Mouse (Mus musculus) gastrocnemius, adult 2 months (tissue): ENCODE data around the gene Zfp688. TPM values are rescaled to one million over a fixed set of nuclear protein-coding genes. Genes with fewer than 3 reads are reported as not detected.
"Not testable (repeated sequence)": the region's sequence is repeated elsewhere in the genome, so short reads cannot be mapped to it uniquely, and the experiment has no call there.

Experiments used
- DNase-seq: peaks from one replicate; pipeline ENCODE4 v3.0.0; 2022
- H3K27ac ChIP-seq: fragments of 200-600 bp; 2 replicates; pipeline ENCODE4 v1.8.1; 2022; ENCODE audit warnings: mild to moderate bottlenecking
- H3K4me3 ChIP-seq: fragments of 200-600 bp; 2 replicates; pipeline ENCODE4 v1.8.1; 2022; ENCODE audit warnings: mild to moderate bottlenecking, moderate library complexity
- CTCF ChIP-seq: fragments of 200-600 bp; IDR thresholded peaks from 2 replicates; pipeline ENCODE4 v1.8.1; 2022; ENCODE audit warnings: antibody characterized with exemption, mild to moderate bottlenecking, moderate library complexity
- intact Hi-C: fragments of 180-260 bp; cut with DNase I; formaldehyde crosslinking; loops from one replicate; pipeline ENCODE4 v1.15.1; 2025
- long read RNA-seq, 2 experiments: library from polyadenylated mRNA; stranded (forward); transcript quantifications; one replicate each; pipeline ENCODE4 v2.0.0; 2021
- total RNA-seq, 2 experiments: library from RNA; stranded (reverse); gene quantifications; 2 replicates each; pipeline ENCODE4 v1.2.3; 2021

Zfp688 gene
- total RNA-seq, result 1 to 10 TPM; 1.5 to 2.1 TPM
- long read RNA-seq, experiment 1, partial matches to known transcripts, result 0 of 2 reads
- long read RNA-seq, experiment 1, other reads (novel, unspliced or antisense), result 0 of 2 reads
- long read RNA-seq, experiment 2, partial matches to known transcripts, result 0 of 3 reads
- long read RNA-seq, experiment 2, other reads (novel, unspliced or antisense), result 1 of 3 reads

GRCm38 (mm10) chr7:127421388-127422191 lies at the start of gene Zfp688:
Gene Zfp688, minus strand, starts transcription at chr7:127422068.
- intact Hi-C loops, result no loop called here
- peak within 1 kb of the TSS; percentile 88 for H3K4me3 ChIP-seq
- peak within 1 kb of the TSS; percentile 90 for H3K27ac ChIP-seq
- TF ChIP-seq CTCF, result peak; percentile 14
- DNase-seq, result peak; percentile 97

DNA sequence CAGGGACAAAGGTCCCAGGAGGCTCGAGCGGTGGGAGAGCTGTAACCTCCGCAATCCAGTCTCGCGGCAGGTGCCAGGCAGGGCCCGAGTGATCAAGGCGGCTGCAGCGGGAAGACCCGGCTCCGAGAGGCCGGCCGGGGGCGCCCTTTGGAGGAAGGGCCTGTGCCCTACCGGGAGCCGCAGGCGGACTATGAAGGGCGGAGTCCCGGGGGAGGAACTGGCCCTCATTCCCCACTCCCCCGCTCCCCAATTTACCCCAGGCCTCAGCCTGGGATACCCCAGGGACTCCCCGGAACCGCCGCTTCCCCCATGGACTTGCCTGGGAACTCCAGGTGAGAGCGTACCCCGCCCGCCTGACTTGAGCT lies 49.8 kb upstream of the Zfp688 start:
- peak; percentile 78 for DNase-seq
- TF ChIP-seq CTCF, result peak; percentile 26
- H3K27ac ChIP-seq, result peak overlapping the region; percentile 98
- peak overlapping the region; percentile 84 for H3K4me3 ChIP-seq
- intact Hi-C loops, result loop anchor here (10.0 kb wide), 1 partner anchor 107 kb away; no protein-coding TSS in a partner anchor

DNA sequence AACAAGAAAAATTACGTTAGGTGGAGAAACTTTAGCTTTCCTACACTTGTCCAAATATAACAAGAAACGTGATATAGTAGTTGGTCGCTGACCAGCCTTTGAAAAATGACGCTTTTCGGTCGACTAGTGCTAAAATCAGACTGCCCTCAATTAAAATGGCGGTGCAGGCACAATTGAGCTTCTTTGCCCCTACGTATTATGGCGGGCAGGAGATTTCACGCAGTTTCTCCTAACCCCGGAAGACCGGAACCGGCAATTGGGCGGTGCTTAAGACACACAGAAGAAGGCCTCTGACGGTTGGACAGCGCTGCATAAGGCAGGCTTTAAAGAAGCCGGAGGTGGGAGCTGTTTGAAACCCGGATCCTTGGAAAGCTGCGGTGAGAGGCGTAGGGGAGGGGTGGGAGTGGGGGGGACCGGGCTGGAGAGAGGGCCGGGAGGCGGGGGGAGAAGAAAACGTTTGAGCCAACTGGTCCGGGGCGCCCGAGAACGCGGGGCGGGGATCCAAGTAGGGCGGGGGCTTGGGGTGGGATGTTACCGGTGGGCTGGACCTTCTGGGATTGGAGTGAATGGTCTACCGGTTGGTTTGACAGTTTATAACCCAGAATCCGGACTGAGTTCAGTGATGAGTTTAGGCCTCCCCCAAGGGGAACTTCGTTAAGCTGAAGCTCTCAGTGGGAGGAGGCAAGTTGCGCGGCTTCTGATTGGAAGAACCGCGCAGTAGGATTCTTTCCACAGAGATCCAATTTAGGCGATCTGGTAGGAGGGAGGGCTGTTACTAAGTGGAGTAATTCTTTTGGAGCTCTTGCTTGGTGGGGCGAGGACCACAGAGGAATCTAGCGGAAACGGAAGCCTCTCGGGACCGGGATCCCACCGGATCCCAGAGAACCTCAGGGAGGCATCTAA lies 49.1 kb upstream of the Zfp688 start:
- peak overlapping the region; percentile 98 for H3K27ac ChIP-seq
- intact Hi-C loops, result loop anchor here (10.0 kb wide), 1 partner anchor 106 kb away; no protein-coding TSS in a partner anchor
- peak overlapping the region; percentile 84 for H3K4me3 ChIP-seq
- DNase-seq, result peak; percentile 94
- TF ChIP-seq CTCF, result no peak

- DNase-seq, result no peak
These were observed 48.3 kb upstream of the Zfp688 start for GRCm38 (mm10) chr7:127470011-127470715.

GRCm38 (mm10) chr7:127466606-127467005 lies 44.7 kb upstream of the Zfp688 start:
- Histone ChIP-seq H3K27ac (no peak overlapping the region), H3K4me3 (no peak overlapping the region)
- intact Hi-C loops, result loop anchor here (5.0 kb wide), 1 partner anchor 54 kb away; no protein-coding TSS in a partner anchor
- TF ChIP-seq CTCF, result no peak
- no peak for DNase-seq

More at GRCm38 (mm10) chr7:127470011-127470715, 48.3 kb upstream of the Zfp688 start:
- no peak for TF ChIP-seq CTCF
- intact Hi-C loops, result loop anchor here (10.0 kb wide), 1 partner anchor 105 kb away; no protein-coding TSS in a partner anchor
- Histone ChIP-seq H3K27ac (peak overlapping the region; percentile 98), H3K4me3 (peak overlapping the region; percentile 84)

DNA sequence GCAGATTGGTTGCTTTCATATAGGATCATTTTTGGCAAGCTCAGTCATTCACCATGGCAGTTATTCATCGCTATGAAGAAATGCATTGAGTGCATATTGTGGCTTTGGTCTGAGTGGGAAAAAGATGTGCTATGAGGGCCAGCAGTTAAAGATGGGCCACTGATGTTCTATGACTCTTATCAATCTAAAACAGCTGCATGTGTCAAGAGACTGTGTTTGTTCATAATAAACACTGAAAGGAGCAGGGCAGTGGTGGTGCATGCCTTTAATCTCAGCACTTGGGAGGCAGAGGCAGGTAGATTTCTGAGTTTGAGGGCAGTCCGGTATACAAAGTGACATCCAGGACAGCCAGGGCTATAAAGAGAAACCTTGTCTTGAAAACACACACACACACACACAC lies 43.8 kb upstream of the Zfp688 start:
- DNase-seq, H3K27ac ChIP-seq, H3K4me3 ChIP-seq: not testable (repeated sequence)
- intact Hi-C loops, result loop anchor here (5.0 kb wide), 1 partner anchor 53 kb away; no protein-coding TSS in a partner anchor

DNA sequence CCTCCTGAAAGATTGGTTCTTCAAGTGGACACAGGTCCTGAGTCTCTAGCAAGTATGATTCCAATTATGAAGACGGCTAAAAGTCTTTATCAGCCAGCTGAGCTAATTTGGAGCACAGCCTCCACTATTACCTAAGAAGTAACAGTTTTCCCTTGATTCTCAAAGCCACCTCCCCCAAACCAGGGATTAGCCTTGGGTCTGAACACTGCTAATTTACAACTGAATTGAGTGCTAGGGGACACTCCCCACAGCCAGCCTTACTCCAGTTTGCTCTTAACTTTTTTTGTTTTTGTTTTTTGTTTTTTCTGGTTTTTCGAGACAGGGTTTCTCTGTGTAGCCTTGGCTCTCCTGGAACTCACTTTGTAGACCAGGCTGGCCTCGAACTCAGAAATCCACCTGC lies 43.3 kb upstream of the Zfp688 start:
- no peak for TF ChIP-seq CTCF
- intact Hi-C loops, result loop anchor here (5.0 kb wide), 1 partner anchor 53 kb away; no protein-coding TSS in a partner anchor
- H3K4me3 ChIP-seq, result no peak overlapping the region
- DNase-seq, result no peak
- H3K27ac ChIP-seq, result no peak overlapping the region

DNA sequence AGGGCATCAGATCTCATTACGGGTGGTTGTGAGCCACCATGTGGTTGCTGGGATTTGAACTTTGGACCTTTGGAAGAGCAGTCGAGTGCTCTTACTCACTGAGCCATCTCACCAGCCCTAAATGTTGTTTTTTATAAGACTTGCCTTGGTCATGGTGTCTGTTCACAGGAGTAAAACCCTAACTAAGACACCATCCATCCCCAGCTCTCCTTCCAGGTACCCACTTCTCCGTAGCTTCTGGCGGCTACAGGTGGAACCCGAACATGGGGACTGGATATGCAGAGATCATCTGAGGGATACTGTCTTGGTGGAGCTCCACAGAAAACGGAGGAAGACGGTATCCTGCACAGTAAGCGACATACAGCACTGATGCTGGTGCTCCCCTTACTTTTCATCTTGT lies 37.4 kb upstream of the Zfp688 start, which contains the start of gene Prr14:
Gene Prr14, plus strand, starts transcription at position 301 of the 400 bp plus-strand sequence.
- H3K4me3 ChIP-seq, H3K27ac ChIP-seq, intact Hi-C loops, DNase-seq: not testable (repeated sequence)

DNA sequence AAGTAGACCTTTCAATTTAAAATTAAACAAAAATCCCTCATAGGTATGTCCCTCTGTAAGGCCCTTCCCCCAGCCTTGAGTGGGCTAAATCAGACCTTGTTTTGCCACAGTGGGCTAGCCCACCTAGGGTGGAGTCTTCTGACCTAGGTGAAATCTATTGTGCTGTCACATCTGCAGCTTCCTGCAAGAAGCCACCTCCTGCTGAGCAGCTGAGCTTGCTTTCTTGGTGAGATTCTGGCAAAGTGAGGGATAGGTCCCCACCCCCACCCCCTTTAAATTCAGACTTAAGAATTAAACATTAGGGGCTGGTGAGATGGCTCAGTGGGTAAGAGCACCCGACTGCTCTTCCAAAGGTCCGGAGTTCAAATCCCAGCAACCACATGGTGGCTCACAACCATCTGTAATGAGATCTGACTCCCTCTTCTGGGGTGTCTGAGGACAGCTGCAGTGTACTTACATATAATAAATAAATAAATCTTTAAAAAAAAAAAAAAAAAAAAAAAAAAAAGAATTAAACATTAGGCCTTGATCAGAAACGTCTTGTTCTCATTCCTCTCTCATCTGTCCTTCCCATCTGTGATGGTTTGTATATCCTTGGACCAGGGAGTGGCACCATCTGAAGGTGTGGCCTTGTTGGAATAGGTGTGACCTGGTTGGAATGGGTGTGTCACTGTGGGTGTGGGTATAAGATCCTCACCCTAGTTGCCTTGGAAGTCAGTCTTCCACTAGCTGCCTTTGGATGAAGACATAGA lies 36.7 kb upstream of the Zfp688 start:
- DNase-seq, H3K4me3 ChIP-seq, intact Hi-C loops, H3K27ac ChIP-seq: not testable (repeated sequence)

- Histone ChIP-seq H3K4me3 (no peak overlapping the region), H3K27ac (no peak overlapping the region)
- DNase-seq, result no peak
- intact Hi-C loops, result no loop called here
- TF ChIP-seq CTCF, result no peak
These were observed 33.0 kb upstream of the Zfp688 start for GRCm38 (mm10) chr7:127454905-127455304.

GRCm38 (mm10) chr7:127453056-127453455 lies 31.2 kb upstream of the Zfp688 start:
- Histone ChIP-seq H3K27ac (no peak overlapping the region), H3K4me3 (no peak overlapping the region)
- DNase-seq, result no peak
- intact Hi-C loops, result no loop called here
- no peak for TF ChIP-seq CTCF
